20 mouse cellular contexts compared by ENCODE assay signal in genomic region chr2:167612122-167612521, GRCm38 (mm10). TPM values are rescaled to one million over a fixed set of nuclear protein-coding genes. Genes with fewer than 3 reads are reported as not detected.
"Had no signal": no experiment of that assay in that cellular context is flagged by ENCODE, and none has a peak within 500 bp of the region (broad histone marks: within the 10 kb centered on the region; RNA-seq: fewer than 3 reads in every experiment).

No protein-coding gene starts in this region.

- DNase-seq: lung, adult 18-20 months; lung, embryonic 14.5 days; lung, postnatal 10 days; midbrain, embryonic 14.5 days; retina, postnatal 1 day; right cerebral cortex, adult 18-20 months; right cerebral cortex, postnatal 25 days; right cerebral cortex, postnatal 4 days; spleen, adult 18-20 months; thymus, adult 18-20 months; thymus, postnatal 14 days; thymus, postnatal 36 days had no signal

- H3K4me3 ChIP-seq: midbrain, embryonic 10.5 days; midbrain, embryonic 12.5 days; myocyte; neural tube, embryonic 13.5 days; neural tube, embryonic 15.5 days; stomach, embryonic 15.5 days had no signal

- H3K9me3 ChIP-seq: midbrain, embryonic 12.5 days; neural tube, embryonic 13.5 days; neural tube, embryonic 15.5 days; stomach, embryonic 15.5 days had no signal

- ATAC-seq: midbrain, embryonic 16.5 days had no signal

- H3K4me1 ChIP-seq: midbrain, embryonic 12.5 days; neural tube, embryonic 13.5 days; neural tube, embryonic 15.5 days; stomach, embryonic 15.5 days had no signal

- H3K27me3 ChIP-seq: midbrain, embryonic 12.5 days; neural tube, embryonic 13.5 days; neural tube, embryonic 15.5 days; stomach, embryonic 15.5 days had no signal

- H3K27ac ChIP-seq: midbrain, embryonic 10.5 days; midbrain, embryonic 12.5 days; neural tube, embryonic 13.5 days; neural tube, embryonic 15.5 days; stomach, embryonic 15.5 days had no signal

- H3K4me2 ChIP-seq: lung, embryonic 14.5 days; midbrain, embryonic 12.5 days; neural tube, embryonic 13.5 days; neural tube, embryonic 15.5 days; stomach, embryonic 15.5 days had no signal

- H3K9ac ChIP-seq: lung, embryonic 14.5 days; midbrain, embryonic 12.5 days; neural tube, embryonic 13.5 days; neural tube, embryonic 15.5 days; stomach, embryonic 15.5 days had no signal

RNA-seq across cellular contexts. Expression of gene Gm20431, which starts 49.2 kb away (rescaled TPM):
- polyA plus RNA-seq: neural tube, embryonic 11.5 days had no signal
